Mouse (Mus musculus) v-Abl transformed pro-B cells (cell line): ENCODE measurements at regions not wholly inside any gene's neighbourhood (a gene's known extent, or its start where the extent isn't known, plus 50 kb on each side); places are given as distances from the start of the nearest gene placed in this dataset.

Source experiments
- in situ Hi-C, 2 experiments: fragments of 400-800 bp; cut with MboI; formaldehyde crosslinking; loops; one replicate each; pipeline ENCODE4 v1.15.1; 2025; ENCODE audit not compliant: unreplicated experiment in 2 of 2

- in situ Hi-C loops, result no loop called here
These were observed 106.2 kb upstream of the Nfe2l3 start for GRCm38 (mm10) chr6:51326103-51326829.

- in situ Hi-C loops, result no loop called here
These were observed 103.1 kb upstream of the Nfe2l3 start for GRCm38 (mm10) chr6:51329070-51329995.

DNA sequence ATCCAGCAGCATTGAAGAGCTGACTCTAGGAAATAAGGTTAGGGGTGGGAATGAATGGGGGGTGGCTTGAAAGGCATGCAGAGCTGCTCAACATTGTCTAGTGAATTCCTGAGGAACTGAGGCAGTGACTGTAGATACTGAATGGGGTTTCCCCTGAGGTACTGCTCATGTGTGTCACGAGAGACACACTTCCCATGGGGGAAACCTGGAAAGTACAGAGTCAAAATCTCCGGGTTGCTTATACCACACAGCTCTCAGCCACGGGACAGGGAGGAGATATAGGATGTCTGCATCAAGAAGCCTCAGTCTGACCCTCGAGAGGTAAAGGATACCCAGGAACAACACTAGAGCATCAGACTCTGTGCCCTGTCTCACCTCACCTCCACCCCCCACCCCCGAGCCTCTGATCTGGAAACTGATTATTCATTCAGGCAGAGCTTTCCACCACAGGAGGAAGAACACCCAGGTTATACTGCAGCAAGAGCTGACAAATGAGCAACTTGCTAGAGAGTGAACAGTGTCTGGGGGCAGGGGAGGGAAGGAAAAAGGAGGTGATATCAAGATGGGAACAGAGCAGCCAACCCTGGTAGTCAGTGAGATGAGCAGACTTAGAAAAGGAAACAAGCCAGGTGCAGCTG is 102.3 kb upstream of the Nfe2l3 start:
- in situ Hi-C loops, result no loop called here

GRCm38 (mm10) chr6:51332841-51333240 is 99.6 kb upstream of the Nfe2l3 start:
- in situ Hi-C loops, result no loop called here

- in situ Hi-C loops, result no loop called here
These were observed 98.6 kb upstream of the Nfe2l3 start for GRCm38 (mm10) chr6:51333722-51334360.

DNA sequence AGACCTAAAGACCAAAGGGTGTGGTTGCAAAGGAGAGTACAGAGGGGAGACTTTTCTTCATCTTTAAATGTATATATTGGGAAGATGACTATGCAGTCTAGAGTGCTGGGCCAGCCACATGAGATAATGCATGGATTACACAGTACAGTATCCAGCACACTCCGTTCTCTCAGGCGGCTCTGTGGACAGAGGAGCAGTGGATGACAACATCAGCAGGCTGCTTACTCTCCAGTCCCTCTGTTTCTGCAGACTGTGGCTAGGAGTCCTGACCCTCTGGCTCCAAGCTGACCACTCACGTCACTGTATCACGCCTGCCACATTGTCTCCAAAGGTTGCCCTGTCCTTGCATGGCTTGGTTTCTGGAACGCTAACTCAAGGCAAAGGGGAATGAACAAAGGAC is 97.2 kb upstream of the Nfe2l3 start:
- in situ Hi-C loops, result no loop called here

GRCm38 (mm10) chr6:51339301-51339700 is 93.2 kb upstream of the Nfe2l3 start:
- in situ Hi-C loops, result no loop called here

- in situ Hi-C loops, result no loop called here
These were observed 84.7 kb upstream of the Nfe2l3 start for GRCm38 (mm10) chr6:51347721-51348120.

- in situ Hi-C loops, result no loop called here
These were observed 82.7 kb upstream of the Nfe2l3 start for GRCm38 (mm10) chr6:51349771-51350170.

- in situ Hi-C loops, result no loop called here
These were observed 77.4 kb upstream of the Nfe2l3 start for GRCm38 (mm10) chr6:51355041-51355440.

GRCm38 (mm10) chr6:51361611-51362180 is 70.8 kb upstream of the Nfe2l3 start:
- in situ Hi-C loops, result no loop called here

GRCm38 (mm10) chr6:51362475-51363226 is 69.8 kb upstream of the Nfe2l3 start:
- in situ Hi-C loops, result no loop called here

DNA sequence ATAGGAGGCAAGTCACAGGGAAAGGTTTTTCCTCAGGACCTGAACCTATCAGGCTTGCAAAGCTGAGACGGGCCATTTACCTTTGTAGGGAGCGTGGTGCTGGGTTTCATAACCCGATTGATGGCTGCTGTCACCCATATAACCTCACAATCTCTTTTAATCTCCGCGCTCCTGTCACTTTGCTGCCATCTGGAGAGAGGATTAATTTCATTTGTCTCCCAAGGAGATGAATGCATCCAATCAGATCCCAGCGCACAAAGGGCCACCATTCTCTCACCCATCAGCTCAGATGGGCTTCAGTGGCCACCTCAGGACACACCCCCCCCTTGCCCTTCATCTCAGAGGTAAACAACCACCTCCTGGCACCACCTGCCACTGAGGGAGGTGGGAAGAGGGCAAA is 67.7 kb upstream of the Nfe2l3 start:
- in situ Hi-C loops, result loop anchor here in 1 of 2 experiments (5.0 kb wide), 1 partner anchor 152 kb away; no protein-coding TSS in a partner anchor

DNA sequence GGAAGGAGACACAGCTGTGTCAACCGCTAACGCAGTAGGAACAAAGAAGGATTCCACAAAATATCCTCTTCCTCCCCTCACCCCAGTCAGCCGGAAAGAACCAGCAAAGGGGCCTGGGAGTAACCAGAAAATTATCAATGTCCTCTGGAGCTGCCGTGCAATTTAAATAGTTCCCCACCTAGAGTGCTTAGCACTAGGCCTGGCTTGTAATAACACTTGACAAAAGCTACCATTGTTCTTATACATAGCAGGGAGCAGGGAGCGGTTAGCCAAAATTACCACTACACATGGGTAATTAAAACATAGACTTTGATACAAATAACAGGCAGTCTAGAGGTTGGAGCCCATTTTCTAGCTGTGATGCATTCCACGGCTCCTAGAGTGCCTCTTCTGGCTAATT is 62.7 kb upstream of the Nfe2l3 start:
- in situ Hi-C loops, result loop anchor here in 1 of 2 experiments (5.0 kb wide), 1 partner anchor 157 kb away; no protein-coding TSS in a partner anchor

DNA sequence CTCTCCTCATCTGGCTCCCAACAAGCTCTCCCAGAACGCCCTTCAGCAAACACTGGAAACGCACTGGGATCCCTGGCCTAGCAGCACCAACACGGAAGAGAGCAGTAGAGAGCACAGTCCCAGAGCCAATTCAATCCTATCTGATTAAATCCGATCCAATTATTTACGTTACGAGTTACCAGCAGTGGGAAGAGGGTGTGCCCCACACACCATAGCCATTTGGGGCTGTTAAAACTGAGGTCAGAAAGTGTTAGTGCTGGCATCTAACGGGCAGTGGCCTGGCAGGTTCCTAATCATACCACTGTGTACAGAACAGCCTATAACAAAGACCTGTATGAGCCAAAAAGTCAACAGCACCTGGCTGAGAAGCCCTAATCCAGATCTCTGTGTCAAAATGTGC is 60.1 kb upstream of the Nfe2l3 start:
- in situ Hi-C loops, result no loop called here

DNA sequence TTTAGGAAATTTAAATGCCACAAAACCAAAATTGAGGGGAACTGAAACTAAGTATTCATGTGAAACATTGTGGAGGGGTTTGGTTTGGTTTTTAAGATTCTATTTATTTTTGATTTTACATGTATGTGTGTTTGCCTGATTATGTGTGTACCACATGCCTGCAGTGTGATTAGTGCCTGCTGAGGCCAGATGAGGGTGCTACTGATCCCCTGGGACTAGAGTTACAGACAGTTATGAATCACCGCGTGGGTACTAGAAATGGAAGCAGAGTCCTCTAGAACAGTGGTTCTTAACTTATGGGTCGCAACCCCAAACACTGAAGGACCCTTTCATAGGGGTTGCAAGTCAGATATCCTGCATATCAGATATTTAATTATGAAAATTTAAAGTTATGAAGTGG is 54.0 kb upstream of the Nfe2l3 start:
- in situ Hi-C loops, result loop anchor here in 1 of 2 experiments (25.0 kb wide), 1 partner anchor 484 kb away; no protein-coding TSS in a partner anchor

GRCm38 (mm10) chr6:51379074-51379473 is 53.4 kb upstream of the Nfe2l3 start:
- in situ Hi-C loops, result loop anchor here in 1 of 2 experiments (25.0 kb wide), 1 partner anchor 483 kb away; no protein-coding TSS in a partner anchor

- in situ Hi-C loops, result loop anchor here (5.0 to 25.0 kb wide), 7 partner anchors 157 to 845 kb away; partner anchors contain the start of gene Hoxa7 (in 2 of the 2)
These were observed 52.8 kb upstream of the Nfe2l3 start for GRCm38 (mm10) chr6:51379560-51380274.

- in situ Hi-C loops, result loop anchor here (5.0 to 25.0 kb wide), 7 partner anchors 158 to 845 kb away; partner anchors contain the start of gene Hoxa7 (in 2 of the 2)
These were observed 52.2 kb upstream of the Nfe2l3 start for GRCm38 (mm10) chr6:51380275-51380575.
